Mouse (Mus musculus) G1E (cell line): Measurements from ENCODE around the gene Snx29.

ENCODE experiments used
- CTCF ChIP-seq: IDR thresholded peaks from 2 replicates; pipeline ENCODE4 v1.5.1; 2012; ENCODE audit warnings: low read depth, low read length, inconsistent platforms, mixed read lengths
- GATA1 ChIP-seq: IDR thresholded peaks from 2 replicates; pipeline ENCODE4 v1.6.1; 2012; ENCODE audit warnings: borderline replicate concordance, low read length, inconsistent platforms, mixed read lengths
- GATA2 ChIP-seq: IDR thresholded peaks from 2 replicates; pipeline ENCODE4 v1.6.1; 2012; ENCODE audit warnings: low read depth, low read length, inconsistent platforms, borderline replicate concordance

GRCm38 (mm10) chr16:11379264-11379663 is 56.6 kb downstream of the Snx29 start:
- TF ChIP-seq GATA2 (no peak), CTCF (no peak), GATA1 (no peak)
